Mouse (Mus musculus) brain, adult 2 months (tissue): ENCODE data around the gene Slc25a38.

Source experiments
- DNase-seq: peaks from one replicate; pipeline ENCODE4 v3.0.0; 2011; ENCODE audit warnings: low read depth, low spot score

The Slc25a38 gene

GRCm38 (mm10) chr9:120110211-120111018, at the start of gene Slc25a38:
TSS of gene Slc25a38 (plus strand) at chr9:120110374.
- DNase-seq, result peak; percentile 98

GRCm38 (mm10) chr9:120064317-120064716, 45.9 kb upstream of the Slc25a38 start:
- no peak for DNase-seq

- DNase-seq, result no peak
These were observed 42.6 kb upstream of the Slc25a38 start for GRCm38 (mm10) chr9:120067609-120068008.

DNA sequence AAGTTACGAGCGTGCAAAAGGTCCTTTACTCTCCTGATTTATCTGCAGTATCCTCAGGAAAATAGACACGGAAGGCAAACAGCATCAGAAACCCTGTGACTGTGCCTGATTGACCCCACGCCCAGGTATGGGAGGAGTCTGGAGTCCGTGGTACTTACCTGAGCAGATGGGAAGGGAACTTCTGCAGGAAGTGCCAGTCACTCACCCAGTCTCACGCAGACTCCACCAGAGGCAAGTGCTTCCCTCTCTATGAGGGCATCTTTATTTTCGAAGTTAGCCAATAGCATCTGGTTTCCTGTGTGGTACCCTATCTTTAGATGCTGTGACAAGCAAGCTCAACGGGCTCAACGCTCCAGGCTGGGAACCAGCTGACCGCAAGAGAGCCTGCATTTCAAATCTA, 42.1 kb upstream of the Slc25a38 start:
- peak; percentile 57 for DNase-seq

DNA sequence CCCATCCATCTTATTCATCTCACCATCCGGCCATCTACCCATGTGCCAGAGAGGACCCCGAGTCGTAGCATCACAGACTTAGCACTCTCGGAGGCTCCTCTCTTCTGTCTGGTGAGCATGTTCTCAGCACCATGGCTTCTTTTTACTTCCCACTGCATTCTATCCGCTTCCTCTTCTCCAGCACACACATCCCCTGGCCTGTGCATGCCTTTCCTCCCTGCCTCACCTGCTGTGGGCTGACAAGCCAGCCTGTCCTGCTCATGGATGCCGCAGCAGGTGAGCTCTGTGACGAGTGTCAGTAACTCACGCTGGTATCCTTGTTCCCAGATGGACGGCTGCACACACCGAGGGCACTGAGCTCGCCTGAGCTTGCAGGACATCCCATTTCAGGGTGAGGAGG, 40.4 kb upstream of the Slc25a38 start, which contains the start of gene Cx3cr1:
Gene Cx3cr1, minus strand, starts transcription at position 101 of the 400 bp plus-strand sequence.
- no peak for DNase-seq

GRCm38 (mm10) chr9:120071251-120071650, 38.9 kb upstream of the Slc25a38 start:
- no peak for DNase-seq

- peak; percentile 85 for DNase-seq
These were observed 37.0 kb upstream of the Slc25a38 start for GRCm38 (mm10) chr9:120073169-120073568.

DNA sequence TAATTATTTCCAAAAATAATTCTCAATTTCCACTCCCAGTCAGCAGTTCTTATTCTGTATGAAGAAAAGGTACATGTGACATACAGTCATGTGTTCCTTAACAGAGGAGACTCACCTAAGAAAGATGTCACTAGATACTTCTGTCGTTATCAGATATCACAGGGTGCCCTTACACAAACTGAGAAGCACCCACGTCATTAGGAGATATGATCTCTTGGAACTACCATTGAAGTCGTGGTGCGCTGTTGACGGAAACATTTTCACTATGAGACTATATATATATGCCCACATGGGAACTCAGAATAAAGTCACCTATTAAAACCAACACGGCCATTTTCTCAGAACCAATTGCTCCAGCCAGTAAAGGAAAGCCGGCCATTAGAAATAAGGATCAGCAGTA, 35.7 kb upstream of the Slc25a38 start:
- no peak for DNase-seq

- DNase-seq, result no peak
These were observed 31.9 kb upstream of the Slc25a38 start for GRCm38 (mm10) chr9:120078241-120078640.

- DNase-seq, result no peak
These were observed 30.3 kb upstream of the Slc25a38 start for GRCm38 (mm10) chr9:120079901-120080300.

GRCm38 (mm10) chr9:120080546-120081108, 29.5 kb upstream of the Slc25a38 start:
- DNase-seq, result peak; percentile 55

DNA sequence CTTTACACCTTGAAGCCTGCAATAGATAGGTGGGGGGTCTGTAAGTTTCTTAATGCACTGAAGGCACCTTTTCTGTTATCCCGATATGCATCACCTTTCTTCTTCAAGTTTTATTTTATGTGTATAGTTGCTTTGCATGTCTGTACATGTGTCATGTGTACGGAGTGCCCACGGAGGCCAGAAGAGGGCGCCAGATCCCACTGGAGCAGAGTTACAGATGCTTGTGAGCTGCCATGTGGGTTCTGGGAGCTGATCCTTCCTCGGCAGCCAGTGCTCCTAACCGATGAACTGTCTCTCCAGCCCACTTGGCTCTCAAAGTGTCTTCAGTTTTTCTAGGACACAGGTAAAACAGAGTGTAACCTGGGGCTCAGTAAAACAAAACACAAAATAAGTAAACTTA, 28.9 kb upstream of the Slc25a38 start:
- DNase-seq, result no peak

DNA sequence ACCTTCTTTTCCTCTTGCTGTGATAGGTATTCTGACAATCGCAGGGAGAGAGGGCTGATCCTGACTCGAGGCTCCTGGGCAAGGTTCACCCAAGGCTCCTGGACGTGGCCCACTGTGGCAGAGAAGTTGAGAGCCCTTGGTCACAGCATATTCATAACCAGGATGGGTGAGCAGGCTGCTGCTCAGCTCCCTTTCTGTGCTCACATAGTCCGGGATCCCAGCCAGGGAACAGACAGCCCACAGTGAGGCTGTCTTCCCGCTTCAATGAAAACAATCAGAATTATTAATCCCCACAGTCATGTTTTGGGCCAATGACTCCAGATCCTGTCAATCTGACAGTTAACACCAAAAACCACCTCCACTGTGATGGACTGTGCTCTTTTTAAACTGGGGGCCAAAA, 28.2 kb upstream of the Slc25a38 start:
- DNase-seq, result peak; percentile 47

DNA sequence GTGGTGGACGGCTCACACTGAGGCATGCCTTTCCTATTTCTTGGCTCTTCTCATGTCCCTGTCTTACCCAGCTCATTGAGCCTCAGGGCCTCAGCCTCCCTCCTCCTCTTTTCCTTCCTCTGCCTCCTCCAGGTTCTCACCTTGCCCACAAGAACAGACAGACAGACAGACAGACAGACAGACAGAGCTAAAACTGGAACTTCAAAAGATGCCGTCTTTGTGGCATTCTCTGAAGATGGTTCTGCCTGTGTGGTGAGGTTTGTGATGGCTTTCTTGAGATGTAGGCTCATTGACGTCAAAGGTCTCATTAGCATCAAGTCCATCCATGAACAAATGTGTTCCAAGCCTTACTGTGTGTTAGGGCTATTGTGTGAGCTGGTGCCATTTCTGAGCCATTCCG, 27.5 kb upstream of the Slc25a38 start:
- DNase-seq, result no peak

- no peak for DNase-seq
These were observed 26.8 kb upstream of the Slc25a38 start for GRCm38 (mm10) chr9:120083158-120083894.

DNA sequence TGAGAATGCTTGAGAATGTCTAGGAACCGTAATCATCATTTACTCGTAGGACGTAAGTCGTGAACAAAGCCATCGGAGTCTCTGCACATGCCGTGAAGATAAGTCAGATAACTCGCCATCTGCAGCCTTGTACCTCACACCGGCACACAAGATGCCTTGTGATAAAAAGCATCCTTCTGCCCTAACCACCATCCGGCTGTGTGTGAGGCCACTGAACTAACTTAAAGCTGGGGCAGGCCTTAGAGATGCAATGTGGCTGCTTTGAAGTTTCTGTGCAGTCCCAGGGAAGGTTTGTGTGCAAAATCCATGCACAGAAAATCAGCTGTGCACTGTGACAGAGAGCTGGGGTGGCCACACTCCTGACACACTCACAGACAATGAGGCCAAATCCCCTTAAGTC, 25.8 kb upstream of the Slc25a38 start:
- DNase-seq, result no peak

DNA sequence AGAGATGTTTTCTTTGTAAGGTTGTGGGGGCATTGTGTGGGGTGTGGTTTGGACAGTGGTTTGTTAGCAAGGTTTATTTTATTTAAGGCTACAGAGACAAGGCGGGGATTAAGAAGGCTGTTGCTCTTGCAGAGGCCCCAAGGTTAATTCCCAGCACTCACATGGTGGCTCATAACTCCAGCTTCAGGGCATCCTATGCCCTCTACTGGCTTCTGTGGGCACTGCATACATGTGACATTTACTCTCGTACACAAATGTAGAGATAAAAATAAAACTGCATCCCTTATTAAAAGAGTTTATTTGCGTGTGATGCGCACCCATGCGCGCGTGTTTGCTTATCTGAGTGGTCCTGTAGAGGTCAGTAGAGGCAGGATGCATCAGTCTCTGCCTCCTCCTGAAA, 21.0 kb upstream of the Slc25a38 start:
- DNase-seq, result no peak

DNA sequence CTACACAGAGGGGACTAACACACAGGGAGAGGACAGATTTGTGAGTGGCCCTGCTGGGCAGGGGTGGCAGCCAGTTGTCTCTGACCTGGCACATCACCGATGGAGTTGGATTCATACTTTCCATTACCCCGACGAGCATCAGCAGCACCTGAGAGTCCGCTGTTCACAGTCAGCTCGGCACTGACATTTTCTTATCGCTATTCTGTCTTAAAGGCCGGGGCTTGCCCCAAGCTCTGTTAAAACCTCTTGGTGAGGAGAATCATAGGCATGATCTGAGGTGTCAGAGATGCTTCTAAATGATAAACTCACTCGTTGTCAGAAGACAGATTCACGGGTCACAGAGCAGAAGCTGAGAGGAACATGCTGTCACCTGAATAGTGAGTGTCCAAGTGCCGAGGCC, 19.1 kb upstream of the Slc25a38 start:
- no peak for DNase-seq

- DNase-seq, result no peak
These were observed 18.4 kb upstream of the Slc25a38 start, which contains the start of gene Ccr8 for GRCm38 (mm10) chr9:120091696-120092238. TSS of gene Ccr8 (plus strand) at chr9:120092114.

DNA sequence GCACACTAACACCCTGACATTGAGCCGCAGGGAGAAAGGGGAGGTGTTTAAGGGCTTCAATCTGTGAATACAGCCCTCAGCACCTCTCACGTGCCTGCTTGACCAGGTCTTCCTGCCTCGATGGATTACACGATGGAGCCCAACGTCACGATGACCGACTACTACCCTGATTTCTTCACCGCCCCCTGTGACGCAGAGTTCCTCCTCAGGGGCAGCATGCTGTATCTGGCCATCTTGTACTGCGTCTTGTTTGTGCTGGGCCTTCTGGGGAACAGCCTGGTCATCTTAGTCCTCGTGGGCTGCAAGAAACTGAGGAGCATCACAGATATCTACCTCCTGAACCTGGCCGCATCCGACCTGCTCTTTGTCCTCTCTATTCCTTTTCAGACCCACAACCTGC, 16.5 kb upstream of the Slc25a38 start:
- no peak for DNase-seq

DNA sequence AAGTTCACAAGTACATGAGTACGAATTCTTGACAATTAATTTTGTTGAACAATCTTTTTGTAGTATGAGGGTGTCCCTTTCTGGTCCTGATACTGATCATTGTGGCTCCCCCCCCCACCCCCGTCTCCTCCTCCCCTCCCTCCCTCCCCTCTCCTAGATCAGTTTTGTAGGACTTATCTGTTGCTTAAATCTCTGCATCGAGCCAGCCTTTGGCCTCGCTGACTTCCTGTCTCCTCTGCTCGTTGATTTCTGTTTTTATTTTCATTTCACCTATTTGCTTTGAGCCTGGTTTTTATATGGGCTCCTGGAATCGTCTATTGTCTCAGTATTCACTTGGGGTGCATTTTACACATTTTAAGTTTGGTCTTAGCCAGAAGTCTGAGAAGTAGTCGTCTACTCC, 14.3 kb upstream of the Slc25a38 start:
- no peak for DNase-seq

DNA sequence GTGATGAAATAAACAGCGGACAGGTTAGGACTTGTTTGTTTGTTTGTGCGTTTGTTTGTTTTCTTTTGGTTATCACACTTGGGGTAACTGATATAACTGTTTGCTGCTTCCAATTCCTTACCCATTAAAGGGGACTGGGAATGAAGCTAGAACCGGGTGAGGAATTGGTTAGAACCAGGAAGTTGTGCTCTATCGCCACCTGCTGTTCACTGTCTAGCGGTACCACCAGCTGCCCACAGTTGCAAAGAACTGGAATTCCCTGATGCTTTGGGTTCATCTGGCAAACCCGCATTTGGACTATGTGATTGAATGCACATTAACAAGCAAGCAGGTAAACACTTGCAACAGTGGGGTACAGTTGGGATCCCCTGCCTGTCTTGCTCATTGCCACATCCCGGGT, 11.5 kb upstream of the Slc25a38 start:
- peak; percentile 84 for DNase-seq
